Mouse (Mus musculus): ENCODE results near the gene Prom2. TPM values are rescaled to one million over a fixed set of nuclear protein-coding genes. Genes with fewer than 3 reads are reported as not detected.

The Prom2 gene
- polyA plus RNA-seq, 1 experiment from 2014 or later, result 0.53 TPM

GRCm38 (mm10) chr2:127514380-127515124 lies 26.7 kb downstream of the Prom2 start:
- ATAC-seq (peak; percentile 93), DNase-seq (ENCODE audit: low spot score) (peak; percentile 72)
- 48% methylated on average over 9 of the region's 9 CpGs for WGBS
- H3K36me3 ChIP-seq (ENCODE audit: insufficient read depth, low read length), result no peaks in the 10 kb centered on the region
- TF ChIP-seq CTCF (IDR thresholded peaks at IDR 0.05) (no peak), EP300 (IDR thresholded peaks at IDR 0.05) (peak; percentile 86)
- H3K4me3 ChIP-seq (ENCODE audit: low read depth, low read length), result no peak overlapping the region
- no peaks in the 10 kb centered on the region for H3K9me3 ChIP-seq (ENCODE audit: low read length)
- H3K4me2 ChIP-seq (replicated peaks; ENCODE audit: low read depth, low read length), result no peak overlapping the region
- no peaks in the 10 kb centered on the region for H3K27me3 ChIP-seq (replicated peaks; ENCODE audit: insufficient read depth, low read length)
- H3K27ac ChIP-seq (ENCODE audit: low read length), result peak overlapping the region; percentile 81
- H3K4me1 ChIP-seq (ENCODE audit: insufficient read depth, low read depth, low read length), result no peaks in the 10 kb centered on the region
- H3K9ac ChIP-seq (replicated peaks; ENCODE audit: low read depth), result no peak overlapping the region

- ATAC-seq, result peak; percentile 12; the same call in 1 of the 2 replicates
- H3K4me3 ChIP-seq (ENCODE audit: low read depth, low read length), result no peak overlapping the region
- no peak overlapping the region for H3K4me2 ChIP-seq (replicated peaks; ENCODE audit: low read depth, low read length)
- WGBS, result 42% methylated on average over 3 of the region's 3 CpGs
- no peaks in the 10 kb centered on the region for H3K36me3 ChIP-seq (ENCODE audit: insufficient read depth, low read length)
- H3K27me3 ChIP-seq (replicated peaks; ENCODE audit: insufficient read depth, low read length), result no peaks in the 10 kb centered on the region
- DNase-seq (ENCODE audit: low spot score), result peak; percentile 26
- no peaks in the 10 kb centered on the region for H3K9me3 ChIP-seq (ENCODE audit: low read length)
- no peaks in the 10 kb centered on the region for H3K4me1 ChIP-seq (ENCODE audit: insufficient read depth, low read depth, low read length)
- TF ChIP-seq EP300 (IDR thresholded peaks at IDR 0.05), result no peak
- no peak for TF ChIP-seq CTCF (IDR thresholded peaks at IDR 0.05)
- no peak overlapping the region for H3K9ac ChIP-seq (replicated peaks; ENCODE audit: low read depth)
- H3K27ac ChIP-seq (ENCODE audit: low read length), result peak overlapping the region; percentile 54; the same call in 1 of the 2 replicates
These were observed 28.0 kb downstream of the Prom2 start for GRCm38 (mm10) chr2:127513244-127513643.

- no peak for DNase-seq (ENCODE audit: low spot score)
- no peak overlapping the region for H3K27ac ChIP-seq (ENCODE audit: low read length)
These were observed 29.8 kb downstream of the Prom2 start for GRCm38 (mm10) chr2:127511426-127511825.

GRCm38 (mm10) chr2:127507967-127508660 lies 33.2 kb downstream of the Prom2 start:
- Histone ChIP-seq H3K9ac (replicated peaks; ENCODE audit: low read depth) (no peak overlapping the region), H3K36me3 (ENCODE audit: insufficient read depth, low read length) (no peaks in the 10 kb centered on the region), H3K4me3 (ENCODE audit: low read depth, low read length) (no peak overlapping the region), H3K27me3 (replicated peaks; ENCODE audit: insufficient read depth, low read length) (no peaks in the 10 kb centered on the region), H3K4me1 (ENCODE audit: insufficient read depth, low read depth, low read length) (no peaks in the 10 kb centered on the region), H3K27ac (ENCODE audit: low read length) (no peak overlapping the region), H3K9me3 (ENCODE audit: low read length) (no peaks in the 10 kb centered on the region), H3K4me2 (replicated peaks; ENCODE audit: low read depth, low read length) (no peak overlapping the region)
- peak; percentile 58 for DNase-seq (ENCODE audit: low spot score)
- ATAC-seq, result no peak
- TF ChIP-seq CTCF (IDR thresholded peaks at IDR 0.05) (no peak), EP300 (IDR thresholded peaks at IDR 0.05) (no peak)
- WGBS, result 67% methylated on average over 7 of the region's 7 CpGs

More at GRCm38 (mm10) chr2:127511426-127511825, 29.8 kb downstream of the Prom2 start:
- H3K4me3 ChIP-seq (ENCODE audit: low read depth, low read length), result no peak overlapping the region
- H3K27me3 ChIP-seq (replicated peaks; ENCODE audit: insufficient read depth, low read length), result no peaks in the 10 kb centered on the region
- H3K4me1 ChIP-seq (ENCODE audit: insufficient read depth, low read depth, low read length), result no peaks in the 10 kb centered on the region
- ATAC-seq, result no peak
- no peaks in the 10 kb centered on the region for H3K9me3 ChIP-seq (ENCODE audit: low read length)
- H3K9ac ChIP-seq (replicated peaks; ENCODE audit: low read depth), result no peak overlapping the region
- WGBS, result 34% methylated on average over 4 of the region's 4 CpGs
- TF ChIP-seq CTCF (IDR thresholded peaks at IDR 0.05) (no peak), EP300 (IDR thresholded peaks at IDR 0.05) (no peak)
- H3K36me3 ChIP-seq (ENCODE audit: insufficient read depth, low read length), result no peaks in the 10 kb centered on the region
- no peak overlapping the region for H3K4me2 ChIP-seq (replicated peaks; ENCODE audit: low read depth, low read length)

GRCm38 (mm10) chr2:127507077-127507774 lies 34.0 kb downstream of the Prom2 start:
- no peak overlapping the region for H3K4me3 ChIP-seq (ENCODE audit: low read depth, low read length)
- peak; percentile 98 for TF ChIP-seq CTCF (IDR thresholded peaks at IDR 0.05)
- TF ChIP-seq EP300 (IDR thresholded peaks at IDR 0.05), result no peak
- H3K4me1 ChIP-seq (ENCODE audit: insufficient read depth, low read depth, low read length), result no peaks in the 10 kb centered on the region
- H3K36me3 ChIP-seq (ENCODE audit: insufficient read depth, low read length), result no peaks in the 10 kb centered on the region
- no peaks in the 10 kb centered on the region for H3K9me3 ChIP-seq (ENCODE audit: low read length)
- H3K9ac ChIP-seq (replicated peaks; ENCODE audit: low read depth), result no peak overlapping the region
- no peak overlapping the region for H3K4me2 ChIP-seq (replicated peaks; ENCODE audit: low read depth, low read length)
- H3K27ac ChIP-seq (ENCODE audit: low read length), result no peak overlapping the region
- ATAC-seq, result peak; percentile 66
- no peaks in the 10 kb centered on the region for H3K27me3 ChIP-seq (replicated peaks; ENCODE audit: insufficient read depth, low read length)
- WGBS, result 25% methylated on average over 7 of the region's 7 CpGs
- peak; percentile 80 for DNase-seq (ENCODE audit: low spot score)

GRCm38 (mm10) chr2:127506131-127506632 lies 35.1 kb downstream of the Prom2 start:
- H3K9me3 ChIP-seq (ENCODE audit: low read length), result no peaks in the 10 kb centered on the region
- DNase-seq (ENCODE audit: low spot score) (peak; percentile 38), ATAC-seq (no peak)
- no peak overlapping the region for H3K9ac ChIP-seq (replicated peaks; ENCODE audit: low read depth)
- H3K4me3 ChIP-seq (ENCODE audit: low read depth, low read length), result no peak overlapping the region
- no peaks in the 10 kb centered on the region for H3K27me3 ChIP-seq (replicated peaks; ENCODE audit: insufficient read depth, low read length)
- no peaks in the 10 kb centered on the region for H3K4me1 ChIP-seq (ENCODE audit: insufficient read depth, low read depth, low read length)
- no peak overlapping the region for H3K27ac ChIP-seq (ENCODE audit: low read length)
- no peak overlapping the region for H3K4me2 ChIP-seq (replicated peaks; ENCODE audit: low read depth, low read length)
- H3K36me3 ChIP-seq (ENCODE audit: insufficient read depth, low read length), result no peaks in the 10 kb centered on the region
- 71% methylated on average over 6 of the region's 6 CpGs for WGBS
- TF ChIP-seq CTCF (IDR thresholded peaks at IDR 0.05) (no peak), EP300 (IDR thresholded peaks at IDR 0.05) (no peak)
